Comparison of ENCODE assay signal across 20 mouse cellular contexts in genomic region chr13:33558927-33559326, GRCm38 (mm10).
A peak's percentile ranks its signal among the peaks of the same experiment; 100 is the strongest.
DNase-seq lines count a peak whose midpoint lies in the region; ATAC-seq and TF ChIP-seq lines count a peak whose summit lies in the region.
"Had no signal": no experiment of that assay in that cellular context is flagged by ENCODE, and none has a peak within 500 bp of the region (broad histone marks: within the 10 kb centered on the region; RNA-seq: fewer than 3 reads in every experiment).

No protein-coding gene starts in this region.

- CTCF ChIA-PET in Patski (lab: Charles Lee), result no interaction called here

- POLR2A ChIA-PET in Patski (lab: Charles Lee), result interaction anchor here (1.0 kb wide), 1 partner anchor 507 kb away, joined by 3 read pairs; no protein-coding TSS in a partner anchor

- no peaks in the 10 kb centered on the region for H3K79me2 ChIP-seq in heart, adult 2 months (replicated peaks; ENCODE audit: control insufficient read depth, insufficient read depth, low read length)
- H3K79me2 ChIP-seq in CH12.LX (replicated peaks; ENCODE audit: control insufficient read depth, extremely low read depth, insufficient read depth, poor library complexity, severe bottlenecking), result no peaks in the 10 kb centered on the region

- ATAC-seq in liver, postnatal 0 days, result no peak
- no peak for ATAC-seq in liver, embryonic 11.5 days (replicated peaks; ENCODE audit: low FRiP score)
- ATAC-seq in Patski, result no peak
- ATAC-seq in monocyte, adult 5-6 weeks (replicated peaks; ENCODE audit: insufficient number of reproducible peaks, low FRiP score, low TSS enrichment, poor library complexity, severe bottlenecking), result no peak
- ATAC-seq: intestine, embryonic 15.5 days had no signal

- H3K36me3 ChIP-seq in heart, adult 2 months (ENCODE audit: control insufficient read depth, insufficient read depth, low read length), result no peaks in the 10 kb centered on the region
- H3K36me3 ChIP-seq in liver, postnatal 0 days (replicated peaks; ENCODE audit: insufficient read depth, low read length), result no peaks in the 10 kb centered on the region
- H3K36me3 ChIP-seq in liver, embryonic 11.5 days (ENCODE audit: control insufficient read depth, insufficient read depth, low read length), result no peaks in the 10 kb centered on the region
- H3K36me3 ChIP-seq in CH12.LX (replicated peaks in 1 of 2; ENCODE audit: control insufficient read depth in 1 of 2, insufficient read depth in 1 of 2, low read length in 1 of 2), result no peaks in the 10 kb centered on the region
- H3K36me3 ChIP-seq: forebrain, embryonic 12.5 days; heart, embryonic 13.5 days; hindbrain, embryonic 15.5 days; intestine, embryonic 15.5 days; limb, embryonic 12.5 days; liver, embryonic 15.5 days; midbrain, embryonic 12.5 days; neural tube, embryonic 12.5 days had no signal

- peak; percentile 46 for TF ChIP-seq CTCF in heart, adult 2 months (IDR thresholded peaks at IDR 0.05)
- 0 out of 2 replicates have a peak, but pooled peaks have one; percentile 4 for TF ChIP-seq CTCF in liver, postnatal 0 days (IDR thresholded peaks at IDR 0.05; ENCODE audit: low read depth)
- peak; percentile 55 to 74 for TF ChIP-seq CTCF in CH12.LX (conservative IDR thresholded peaks at IDR 0.05 in 1 of 2, IDR thresholded peaks at IDR 0.05 in 1 of 2; ENCODE audit: low read depth in 2 of 2, low read length in 2 of 2)
- TF ChIP-seq CTCF in Patski (IDR thresholded peaks at IDR 0.05), result peak; percentile 50

- in situ Hi-C loops in CH12.LX (cut with MboI; ENCODE audit: low pct_ligation_motif_present, low pct_unique_long_range_greater_than_20kb, low sequenced_read_pairs) (loop anchor here (25.0 kb wide), 2 partner anchors 472 to 647 kb away; partner anchors contain the start of gene Serpinb1b), Patski (cut with MboI; ENCODE audit: low pct_unique_long_range_greater_than_20kb) (loop anchor here (5.0 kb wide), 1 partner anchor 343 kb away; no protein-coding TSS in a partner anchor)

- TF ChIP-seq EP300 in heart, adult 2 months (IDR thresholded peaks at IDR 0.05; ENCODE audit: insufficient read depth, low read depth, low read length), result no peak
- no peak for TF ChIP-seq EP300 in liver, postnatal 0 days (IDR thresholded peaks at IDR 0.05; ENCODE audit: low read depth)
- TF ChIP-seq EP300 in CH12.LX (IDR thresholded peaks at IDR 0.05; ENCODE audit: low read length), result no peak

- H3K4me1 ChIP-seq in heart, adult 2 months (ENCODE audit: control insufficient read depth, insufficient read depth, low read length), result no peaks in the 10 kb centered on the region
- H3K4me1 ChIP-seq in liver, postnatal 0 days (ENCODE audit: insufficient read depth), result no peaks in the 10 kb centered on the region
- H3K4me1 ChIP-seq in liver, embryonic 11.5 days (replicated peaks; ENCODE audit: control insufficient read depth, insufficient read depth, low read length), result no peaks in the 10 kb centered on the region
- peaks cover 0 to 35% of the 10 kb centered on the region in 2 experiments; a peak in 2 of 4 replicates for H3K4me1 ChIP-seq in CH12.LX (ENCODE audit: control insufficient read depth in 1 of 2, insufficient read depth in 2 of 2)
- H3K4me1 ChIP-seq: forebrain, embryonic 12.5 days; heart, embryonic 13.5 days; hindbrain, embryonic 15.5 days; intestine, embryonic 15.5 days; limb, embryonic 12.5 days; liver, embryonic 15.5 days; midbrain, embryonic 12.5 days; neural tube, embryonic 12.5 days had no signal

- H3K27me3 ChIP-seq in heart, adult 2 months (ENCODE audit: control insufficient read depth, insufficient read depth, low read length), result no peaks in the 10 kb centered on the region
- no peaks in the 10 kb centered on the region for H3K27me3 ChIP-seq in liver, postnatal 0 days (ENCODE audit: insufficient read depth, low read length)
- no peaks in the 10 kb centered on the region for H3K27me3 ChIP-seq in liver, embryonic 11.5 days (replicated peaks; ENCODE audit: control insufficient read depth, insufficient read depth, low read length)
- H3K27me3 ChIP-seq in CH12.LX (replicated peaks), result no peaks in the 10 kb centered on the region
- no peaks in the 10 kb centered on the region for H3K27me3 ChIP-seq in Patski
- H3K27me3 ChIP-seq: forebrain, embryonic 12.5 days; heart, embryonic 13.5 days; hindbrain, embryonic 15.5 days; intestine, embryonic 15.5 days; limb, embryonic 12.5 days; liver, embryonic 15.5 days; midbrain, embryonic 12.5 days; neural tube, embryonic 12.5 days had no signal

- no peak overlapping the region for H3K4me2 ChIP-seq in liver, postnatal 0 days (ENCODE audit: low read depth, low read length)
- H3K4me2 ChIP-seq in liver, embryonic 11.5 days, result no peak overlapping the region
- H3K4me2 ChIP-seq in CH12.LX (ENCODE audit: insufficient read depth, low read depth, poor library complexity, severe bottlenecking), result no peak overlapping the region
- H3K4me2 ChIP-seq: forebrain, embryonic 12.5 days; heart, embryonic 13.5 days; hindbrain, embryonic 15.5 days; intestine, embryonic 15.5 days; limb, embryonic 12.5 days; liver, embryonic 15.5 days; midbrain, embryonic 12.5 days; neural tube, embryonic 12.5 days had no signal

- 78% methylated on average over 2 of the region's 2 CpGs for WGBS in heart, adult 2 months
- WGBS in liver, postnatal 0 days (ENCODE audit: insufficient replicate concordance), result 90% methylated on average over 2 of the region's 2 CpGs
- 86% methylated on average over 2 of the region's 2 CpGs for WGBS in liver, embryonic 11.5 days

- no peaks in the 10 kb centered on the region for H3K9me3 ChIP-seq in liver, postnatal 0 days (ENCODE audit: low read length)
- H3K9me3 ChIP-seq in liver, embryonic 11.5 days (ENCODE audit: control insufficient read depth, low read length), result 0 out of 2 replicates have a peak, but pooled peaks cover 2% of the 10 kb centered on the region
- H3K9me3 ChIP-seq in CH12.LX (replicated peaks; ENCODE audit: low read length), result no peaks in the 10 kb centered on the region
- H3K9me3 ChIP-seq: intestine, embryonic 15.5 days; liver, embryonic 15.5 days had no signal

- H3K9ac ChIP-seq in heart, adult 2 months (ENCODE audit: low read depth, low read length), result no peak overlapping the region
- no peak overlapping the region for H3K9ac ChIP-seq in liver, postnatal 0 days (replicated peaks)
- H3K9ac ChIP-seq in liver, embryonic 11.5 days (ENCODE audit: low read depth, low read length), result no peak overlapping the region
- no peak overlapping the region for H3K9ac ChIP-seq in CH12.LX (ENCODE audit: insufficient read depth, low read depth)
- H3K9ac ChIP-seq: forebrain, embryonic 12.5 days; heart, embryonic 13.5 days; hindbrain, embryonic 15.5 days; intestine, embryonic 15.5 days; limb, embryonic 12.5 days; liver, embryonic 15.5 days; midbrain, embryonic 12.5 days; neural tube, embryonic 12.5 days had no signal

- intact Hi-C loops in heart, adult 2 months (cut with DNase I), result loop anchor here (10.0 kb wide), 1 partner anchor 206 kb away; no protein-coding TSS in a partner anchor
- intact Hi-C loops in heart, postnatal 25 days (cut with DNase I), result no loop called here

- peak; percentile 65 for TF ChIP-seq RAD21 in CH12.LX (IDR thresholded peaks at IDR 0.05; ENCODE audit: low read depth, low read length)

- dilution Hi-C loops in CH12.LX (cut with MboI; ENCODE audit: extremely low pct_ligation_motif_present, extremely low pct_unique_long_range_greater_than_20kb, low sequenced_read_pairs), result no loop called here

- DNase-seq in heart, adult 2 months, result no peak
- DNase-seq in heart, postnatal 25 days (ENCODE audit: low spot score), result no peak
- no peak for DNase-seq in liver, postnatal 0 days
- DNase-seq in liver, embryonic 11.5 days (ENCODE audit: low spot score), result no peak
- DNase-seq in CH12.LX (ENCODE audit: extremely low read depth) (peak; percentile 39), Patski (ENCODE audit: low read depth, low spot score) (no peak)
- DNase-seq: cerebellum, adult 8-10 months; heart, adult 11 months; heart, postnatal 4 days; kidney, postnatal 14 days; thymus, postnatal 25 days had no signal

- no peak overlapping the region for H3K4me3 ChIP-seq in heart, adult 2 months
- H3K4me3 ChIP-seq in liver, postnatal 0 days (ENCODE audit: low read depth, low read length), result no peak overlapping the region
- H3K4me3 ChIP-seq in liver, embryonic 11.5 days (ENCODE audit: low read depth, low read length), result no peak overlapping the region
- H3K4me3 ChIP-seq in CH12.LX (replicated peaks in 1 of 3; ENCODE audit: low read depth in 2 of 3, low read length in 2 of 3, poor library complexity in 1 of 3), result no peak overlapping the region
- H3K4me3 ChIP-seq: forebrain, embryonic 12.5 days; heart, embryonic 13.5 days; hindbrain, embryonic 15.5 days; intestine, embryonic 15.5 days; limb, embryonic 12.5 days; liver, embryonic 15.5 days; midbrain, embryonic 12.5 days; neural tube, embryonic 12.5 days had no signal

- no peak overlapping the region for H3K27ac ChIP-seq in heart, adult 2 months
- no peak overlapping the region for H3K27ac ChIP-seq in liver, postnatal 0 days (ENCODE audit: low read depth)
- H3K27ac ChIP-seq in liver, embryonic 11.5 days (ENCODE audit: low read depth, low read length), result no peak overlapping the region
- no peak overlapping the region for H3K27ac ChIP-seq in CH12.LX (ENCODE audit: insufficient read depth, low read depth)
- H3K27ac ChIP-seq: forebrain, embryonic 12.5 days; heart, embryonic 13.5 days; hindbrain, embryonic 15.5 days; intestine, embryonic 15.5 days; limb, embryonic 12.5 days; liver, embryonic 15.5 days; midbrain, embryonic 12.5 days; neural tube, embryonic 12.5 days had no signal

- TF ChIP-seq POLR2A in heart, adult 2 months (IDR thresholded peaks at IDR 0.05; ENCODE audit: insufficient read depth, low read depth, low read length), result no peak
- TF ChIP-seq POLR2A in CH12.LX (IDR thresholded peaks at IDR 0.05; ENCODE audit: low read depth, low read length), result no peak

TF ChIP-seq in CH12.LX, 34 proteins besides CTCF, POLR2A, EP300 and RAD21:
- no peak for TF ChIP-seq E2F4 (IDR thresholded peaks at IDR 0.05; ENCODE audit: insufficient replicate concordance, low read depth, low read length)
- 0 out of 2 replicates have a peak, but pooled peaks have one; percentile 12 for TF ChIP-seq ETS1 (conservative IDR thresholded peaks at IDR 0.05; ENCODE audit: low read depth, low read length)
- TF ChIP-seq SMC3 (IDR thresholded peaks at IDR 0.05; ENCODE audit: low read depth, low read length), result peak; percentile 45

Comparison
In these comparisons a context has a peak if more than half of its experiments do, and no peak if none do; other contexts are left out.
1. CTCF ChIP-seq: peak in every context shown above with its lines; median percentile 64 in CH12.LX; 50 in Patski; 46 in heart, adult 2 months; 4 in liver, postnatal 0 days.